Mouse (Mus musculus) G1E (cell line): ENCODE data around the gene Tfdp2.

ENCODE experiments used
- CTCF ChIP-seq: IDR thresholded peaks from 2 replicates; pipeline ENCODE4 v1.5.1; 2012; ENCODE audit warnings: low read depth, low read length, inconsistent platforms, mixed read lengths
- TAL1 ChIP-seq: conservative IDR thresholded peaks from 2 replicates; pipeline ENCODE4 v1.6.1; 2012; ENCODE audit warnings: low read depth, low read length, inconsistent platforms, mixed read lengths

DNA sequence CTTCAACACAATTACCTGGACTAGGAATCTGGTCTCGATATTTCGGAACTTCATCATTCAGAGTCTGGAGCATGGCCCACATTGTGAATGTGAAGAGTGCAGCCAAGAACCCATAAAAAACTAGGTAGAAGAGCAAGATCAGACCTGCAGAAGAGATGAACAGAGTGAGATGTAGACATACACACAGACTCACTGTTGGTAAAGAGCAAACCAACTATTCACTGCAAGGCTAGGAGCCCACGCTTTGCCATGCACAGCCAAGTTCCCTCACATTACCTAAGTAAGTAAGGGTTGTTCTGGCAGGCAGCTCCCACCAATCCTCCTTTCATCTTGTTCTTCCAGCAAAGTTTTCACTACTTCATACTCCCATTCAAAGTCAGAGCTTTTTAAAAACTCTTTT lies 149.7 kb downstream of the Tfdp2 start:
- TF ChIP-seq CTCF: no peak
- no peak for TF ChIP-seq TAL1
